Mouse (Mus musculus) ovary, postnatal 36 days (tissue): ENCODE measurements around the gene Edem1.

ENCODE experiments used
- DNase-seq: peaks from one replicate; pipeline ENCODE4 v3.0.0; 2022; ENCODE audit warnings: low spot score, mixed read lengths

Gene Edem1

GRCm38 (mm10) chr6:108875344-108875743, 46.9 kb downstream of the Edem1 start:
- DNase-seq = no peak

- no peak for DNase-seq
Measured at GRCm38 (mm10) chr6:108876052-108876451, 47.6 kb downstream of the Edem1 start.

GRCm38 (mm10) chr6:108876486-108876885, 48.0 kb downstream of the Edem1 start:
- no peak for DNase-seq

- no peak for DNase-seq
Measured at GRCm38 (mm10) chr6:108880368-108881013, 52.0 kb downstream of the Edem1 start.

GRCm38 (mm10) chr6:108881074-108881473, 52.6 kb downstream of the Edem1 start:
- DNase-seq = no peak

GRCm38 (mm10) chr6:108883826-108884225, 55.4 kb downstream of the Edem1 start:
- no peak for DNase-seq

GRCm38 (mm10) chr6:108884603-108885002, 56.2 kb downstream of the Edem1 start:
- no peak for DNase-seq

- no peak for DNase-seq
Measured at GRCm38 (mm10) chr6:108886346-108886745, 57.9 kb downstream of the Edem1 start.

- no peak for DNase-seq
Measured at GRCm38 (mm10) chr6:108892589-108892988, 64.1 kb downstream of the Edem1 start.

- DNase-seq = no peak
Measured at GRCm38 (mm10) chr6:108895129-108895528, 66.7 kb downstream of the Edem1 start.

- DNase-seq = no peak
Measured at GRCm38 (mm10) chr6:108895976-108896375, 67.5 kb downstream of the Edem1 start.

GRCm38 (mm10) chr6:108896525-108897087, 68.2 kb downstream of the Edem1 start:
- DNase-seq = no peak

GRCm38 (mm10) chr6:108899231-108899630, 70.8 kb downstream of the Edem1 start:
- no peak for DNase-seq

- DNase-seq = no peak
Measured at GRCm38 (mm10) chr6:108902124-108902523, 73.7 kb downstream of the Edem1 start.

GRCm38 (mm10) chr6:108903280-108903679, 74.8 kb downstream of the Edem1 start:
- DNase-seq = no peak

GRCm38 (mm10) chr6:108906539-108906938, 78.1 kb downstream of the Edem1 start:
- no peak for DNase-seq
